Mouse (Mus musculus): Measurements from ENCODE around the gene Tmc6. TPM values are rescaled to one million over a fixed set of nuclear protein-coding genes. Genes with fewer than 3 reads are reported as not detected.
"Not testable (repeated sequence)": the region's sequence is repeated elsewhere in the genome, so short reads cannot be mapped to it uniquely, and the experiment has no call there.

Gene Tmc6
- total RNA-seq, 2 experiments from 2014 or later = 11.6 to 16.4 TPM

DNA sequence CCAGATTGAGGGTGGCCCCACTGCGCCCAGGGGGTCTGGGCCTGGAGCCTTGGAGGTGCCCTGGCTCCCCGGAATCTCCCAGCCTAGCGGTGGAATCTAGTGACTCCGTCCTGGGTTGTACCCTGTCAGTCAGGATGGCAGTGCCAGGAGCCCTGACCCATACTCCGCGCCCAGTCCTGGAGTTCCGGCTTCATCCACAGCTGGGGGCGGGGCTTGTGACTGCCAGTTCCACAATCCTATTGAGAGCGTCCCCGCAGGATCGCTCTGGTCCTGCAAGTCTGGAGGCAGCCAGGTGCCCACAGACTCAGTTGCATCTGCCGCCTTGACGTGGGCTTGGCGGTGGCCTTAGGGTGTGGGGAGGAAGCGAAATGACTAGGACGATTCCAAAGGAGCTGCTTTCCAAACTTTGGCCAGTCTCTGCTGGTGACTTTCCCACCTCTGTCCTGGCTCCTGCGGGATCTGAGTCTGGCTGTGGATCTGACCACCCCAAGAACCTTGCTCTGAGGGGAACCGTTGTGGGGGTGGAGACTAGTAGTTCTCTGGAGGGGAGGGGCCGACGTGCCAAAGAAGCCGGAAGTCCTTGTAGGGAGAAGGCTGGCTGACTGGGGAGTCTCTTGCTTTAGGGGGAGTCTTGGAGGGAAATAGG lies 28.5 kb upstream of the Tmc6 start:
- peak; percentile 92 to 93 for DNase-seq

DNA sequence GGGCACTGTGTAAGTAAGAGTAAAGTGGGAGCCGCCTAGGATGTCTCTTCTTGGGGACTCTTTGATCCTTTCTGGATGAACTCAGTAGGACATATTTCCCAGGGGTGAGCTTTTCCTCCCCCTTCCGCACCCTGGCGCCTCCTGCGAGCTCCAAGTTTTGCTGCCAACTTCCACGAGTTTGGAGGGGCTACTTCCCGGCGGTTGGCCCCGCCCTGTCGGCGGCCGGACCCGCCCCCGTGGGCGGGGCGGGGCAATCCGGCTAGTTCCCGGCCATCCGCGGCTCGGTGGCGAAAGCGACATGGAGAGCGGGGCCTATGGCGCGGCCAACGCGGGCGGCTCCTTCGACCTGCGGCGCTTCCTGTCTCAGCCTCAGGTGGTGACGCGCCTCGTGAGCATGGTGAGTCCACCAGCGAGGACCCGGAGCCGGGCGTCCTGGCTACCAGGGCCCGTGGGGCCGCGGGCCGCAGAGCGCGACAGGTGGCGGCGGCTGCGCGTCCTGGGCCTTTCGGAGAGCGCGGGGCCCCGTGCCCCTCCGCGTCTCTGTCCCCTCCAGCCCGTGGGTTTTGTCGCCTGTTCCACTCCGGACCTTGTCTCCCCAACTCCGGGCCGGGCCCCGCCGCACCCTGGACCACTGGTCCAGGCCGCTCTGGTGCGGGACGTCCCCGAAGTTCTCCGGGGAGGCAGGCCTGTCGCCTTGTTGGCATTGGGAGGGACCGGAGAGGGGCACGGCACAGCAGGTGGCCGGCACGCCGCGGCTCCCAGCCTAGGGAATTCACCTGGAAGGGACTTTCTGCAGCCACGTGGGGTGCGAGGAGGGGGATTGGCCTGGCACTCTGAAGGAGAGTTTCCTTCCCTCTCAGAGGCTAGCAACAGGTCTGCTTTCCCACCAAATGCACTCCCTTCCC lies 27.7 kb upstream of the Tmc6 start, which contains the start of the genes Gm20708 and Syngr2:
Gene Gm20708, plus strand, starts transcription at position 262 of the 905 bp plus-strand sequence.
Gene Syngr2, plus strand, starts transcription at position 262 of the 905 bp plus-strand sequence.
- peak; percentile 86 for DNase-seq

DNA sequence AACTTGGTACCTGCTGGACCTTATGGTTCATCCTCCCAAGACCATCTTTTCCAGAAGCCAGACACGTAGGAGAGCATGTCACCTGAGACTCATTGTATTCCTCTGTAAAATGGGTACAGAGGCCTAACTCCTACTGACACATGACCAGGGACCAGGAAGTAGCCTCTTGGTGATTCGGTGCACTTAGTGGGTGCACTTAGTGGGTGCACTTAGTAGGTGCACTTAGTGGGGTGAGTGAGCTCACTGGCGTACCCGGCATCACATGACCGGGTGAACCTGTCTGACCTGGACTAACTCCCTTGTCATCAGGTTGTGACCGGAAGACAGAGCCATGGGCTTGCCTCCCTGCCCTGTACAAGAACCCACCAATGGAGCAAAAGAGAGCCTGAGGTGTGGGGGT lies 24.8 kb upstream of the Tmc6 start:
- DNase-seq = no peak

DNA sequence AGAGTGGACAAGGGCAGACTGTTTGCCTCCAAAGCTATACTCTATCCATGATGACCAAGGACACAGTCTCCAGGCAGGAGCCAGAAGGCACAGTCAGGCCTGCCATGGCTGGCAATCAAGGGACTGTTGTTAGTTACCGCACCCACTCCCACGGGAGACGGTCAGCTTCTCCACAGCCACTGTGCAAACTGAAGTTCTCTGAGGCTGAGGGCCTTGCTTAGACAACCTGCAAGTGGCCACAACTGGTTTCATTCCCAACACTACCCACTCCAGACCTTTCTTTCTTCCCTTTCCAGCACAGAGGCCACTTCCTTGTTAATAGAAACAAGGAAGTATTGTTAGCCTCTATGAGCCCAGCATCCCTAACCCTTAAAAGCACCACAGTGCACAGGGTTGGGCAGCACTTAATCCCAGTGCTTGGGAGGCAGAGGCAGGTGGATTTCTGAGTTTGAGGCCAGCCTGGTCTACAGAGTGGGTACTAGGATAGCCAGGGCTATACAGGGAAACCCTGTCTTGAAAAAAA lies 21.2 kb upstream of the Tmc6 start:
- no peak for DNase-seq

DNA sequence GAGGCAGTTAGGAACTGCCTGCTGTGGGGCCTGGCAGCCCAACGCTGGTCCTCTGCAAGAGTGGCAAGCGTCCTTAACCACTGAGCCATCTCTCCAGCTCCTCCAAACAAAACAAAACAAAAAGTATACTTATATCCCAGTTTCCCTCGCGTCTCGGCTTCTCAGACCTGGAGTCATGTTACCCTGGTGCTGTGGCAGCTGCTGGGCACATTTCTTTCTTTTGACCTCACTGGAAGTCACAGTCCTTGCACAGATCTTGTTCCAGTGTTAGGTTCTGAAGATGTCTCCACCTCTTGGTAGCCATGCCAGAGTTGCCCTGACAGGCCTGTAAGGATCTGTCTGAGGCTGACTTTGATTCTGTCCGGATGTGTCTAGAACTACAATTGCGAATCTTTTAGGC lies 19.7 kb upstream of the Tmc6 start:
- DNase-seq = no peak

DNA sequence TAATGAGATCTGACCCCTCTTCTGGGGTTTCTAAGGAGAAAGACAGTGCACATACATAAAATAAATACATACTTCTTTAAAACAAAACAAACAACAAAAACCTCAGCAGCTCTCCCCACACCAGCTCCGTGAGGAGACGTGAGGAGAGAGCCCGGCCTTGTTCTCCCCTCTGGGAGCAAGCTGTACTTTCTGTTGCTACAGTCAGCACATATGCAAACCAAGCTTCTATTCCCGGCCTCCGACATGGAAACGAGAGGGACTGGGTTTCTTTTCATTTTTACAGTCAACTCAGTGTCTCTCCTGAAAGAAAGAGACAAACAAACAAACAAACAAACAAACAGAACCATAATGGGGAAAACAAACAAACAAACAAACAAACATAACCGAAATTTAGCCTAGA lies 18.0 kb upstream of the Tmc6 start:
- DNase-seq = no peak

DNA sequence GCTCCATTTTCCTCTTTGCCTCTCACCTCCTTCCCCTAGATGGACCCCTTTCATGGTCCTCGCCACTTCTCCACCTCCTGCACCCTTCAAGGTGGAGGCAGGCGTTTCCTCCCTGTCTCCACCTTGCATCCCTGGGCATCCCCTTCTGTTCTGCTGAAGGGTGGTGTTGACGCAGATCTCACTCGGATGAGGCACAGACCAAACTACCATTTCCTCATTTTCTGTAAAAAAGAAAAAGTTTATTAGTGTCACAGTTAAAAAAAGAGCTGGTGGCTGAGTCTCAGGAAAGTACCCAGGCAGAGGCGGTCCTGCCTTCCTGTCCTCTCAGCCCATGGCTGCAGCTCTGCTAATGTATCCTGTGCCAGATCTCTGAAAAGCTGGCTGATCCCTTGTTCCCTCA lies 17.2 kb upstream of the Tmc6 start:
- DNase-seq = peak in 1 of 2 experiments; percentile 22

DNA sequence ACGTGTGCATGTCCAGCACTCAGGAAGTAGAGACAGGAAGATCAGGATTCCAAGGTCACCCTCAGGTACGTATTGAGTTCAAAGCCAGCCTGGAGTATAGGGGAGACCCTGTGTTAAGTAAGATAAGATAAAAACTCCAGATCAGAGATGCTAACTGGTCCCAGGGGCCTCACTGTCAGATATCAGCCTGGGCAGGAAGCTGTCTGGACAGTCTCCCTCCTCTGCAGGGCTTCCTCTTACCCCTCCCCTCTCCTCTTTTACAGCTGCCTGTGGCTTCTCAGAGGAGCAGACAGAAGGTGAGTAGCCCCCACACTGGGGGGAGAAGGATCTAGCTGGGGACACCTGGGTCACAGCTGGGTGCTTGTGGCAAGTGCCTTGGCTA lies 16.2 kb upstream of the Tmc6 start:
- DNase-seq = no peak

DNA sequence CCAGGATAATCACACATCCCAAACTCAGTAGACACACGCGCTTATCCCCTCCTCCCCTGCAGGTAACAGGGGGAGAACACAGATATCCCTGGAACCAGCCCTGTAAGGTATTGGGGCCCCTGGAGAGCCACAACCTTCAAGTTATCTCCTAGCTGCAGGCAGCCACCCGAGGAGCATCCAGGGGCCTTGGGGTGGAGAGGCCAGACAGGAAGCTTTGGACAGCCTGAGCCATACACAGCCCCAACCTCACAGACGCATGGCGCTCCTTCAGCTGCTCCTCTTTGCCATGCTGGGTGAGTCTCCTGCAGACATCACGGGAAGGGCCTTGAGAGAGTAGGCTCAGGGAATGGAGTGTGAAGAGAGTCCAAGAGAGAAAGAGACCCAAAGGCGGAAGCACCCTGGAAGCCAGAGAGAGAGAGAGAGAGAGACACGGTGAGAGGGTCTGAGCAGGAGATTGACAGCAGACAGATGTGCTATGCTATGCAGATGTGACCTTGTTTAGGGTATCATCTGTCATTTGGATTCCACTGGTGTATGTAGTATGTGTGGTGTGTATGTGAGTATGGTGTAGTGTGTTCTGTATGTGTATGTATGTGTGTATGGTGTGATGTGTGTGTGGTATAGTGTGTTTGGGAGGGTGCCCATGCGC lies 15.6 kb upstream of the Tmc6 start, which contains the start of gene 6030468B19Rik:
Gene 6030468B19Rik, plus strand, starts transcription at position 150 of the 649 bp plus-strand sequence.
- no peak for DNase-seq

DNA sequence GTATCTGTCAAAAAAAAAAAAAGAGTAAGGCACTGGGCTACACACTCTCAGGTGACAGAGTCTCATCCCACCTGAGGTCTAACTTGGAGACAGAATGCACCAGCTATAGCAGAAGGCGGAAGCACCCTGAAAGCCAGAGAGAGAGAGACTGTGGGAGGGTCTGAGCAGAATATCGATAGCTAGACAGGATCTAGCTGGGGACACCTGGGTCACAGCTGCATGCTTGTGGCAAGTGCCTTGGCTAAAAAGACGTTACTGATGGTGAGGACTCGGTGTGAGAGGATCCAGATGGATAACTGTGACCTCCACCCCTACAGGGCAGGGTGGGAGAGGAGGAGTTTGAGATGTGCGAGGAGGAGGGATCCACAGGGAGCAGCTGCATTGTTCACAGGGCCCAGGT lies 15.0 kb upstream of the Tmc6 start:
- DNase-seq = no peak

DNA sequence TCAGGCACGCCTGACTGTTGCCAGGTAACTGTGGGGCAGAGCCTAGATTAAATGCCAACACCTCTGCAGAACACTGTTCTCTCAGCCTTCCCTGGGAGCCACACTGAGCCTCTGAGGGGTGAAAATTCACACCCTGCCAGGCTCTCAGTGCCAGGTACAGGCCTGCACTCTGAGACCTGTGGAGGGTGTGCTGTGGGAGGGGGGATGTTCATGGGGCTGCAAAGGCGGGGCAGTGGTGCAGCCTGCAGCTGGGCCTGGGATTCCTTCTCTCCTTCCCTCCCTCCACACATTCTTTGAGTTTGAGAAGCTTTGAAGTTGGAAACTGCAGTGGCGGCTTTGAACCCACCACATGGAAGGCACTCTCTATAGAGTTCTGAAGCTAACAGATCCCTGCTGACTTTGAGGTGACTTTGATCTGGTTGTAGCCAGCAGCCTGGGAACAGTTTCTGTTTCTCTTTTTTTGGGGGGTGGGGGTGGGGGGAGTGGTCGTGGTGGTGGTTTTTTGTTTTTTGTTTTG lies 12.1 kb upstream of the Tmc6 start:
- no peak for DNase-seq

DNA sequence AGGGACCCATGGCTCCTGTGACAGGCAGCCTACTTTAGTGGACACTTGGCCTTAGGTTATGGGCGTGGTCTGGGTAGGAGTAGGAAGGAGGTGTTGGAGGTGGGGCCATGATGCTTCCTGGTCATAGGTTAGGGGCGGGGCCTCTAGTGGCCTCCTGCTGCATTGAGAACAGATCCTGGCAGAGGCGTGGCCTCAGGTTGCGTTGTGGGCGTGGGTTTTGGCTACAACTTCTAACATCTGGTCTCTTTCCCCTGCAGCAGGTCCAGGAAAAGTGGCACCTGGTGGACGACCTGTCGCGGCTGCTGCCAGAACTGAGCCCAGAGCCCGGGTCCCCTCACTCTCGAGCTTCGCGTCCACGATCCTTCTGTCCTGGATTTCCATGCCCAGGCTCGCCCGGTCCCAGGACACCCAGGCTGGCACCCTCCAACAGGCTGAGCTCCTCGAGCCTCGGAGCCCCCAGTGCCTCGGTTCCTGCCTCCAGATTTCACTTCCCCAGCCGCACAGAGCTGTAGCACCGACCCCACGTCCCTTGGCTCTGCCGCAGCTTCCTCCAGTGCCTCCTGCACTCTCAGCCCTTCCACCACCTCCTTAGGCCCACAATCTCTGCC lies 10.4 kb upstream of the Tmc6 start:
- peak in 1 of 2 experiments; percentile 57 for DNase-seq

DNA sequence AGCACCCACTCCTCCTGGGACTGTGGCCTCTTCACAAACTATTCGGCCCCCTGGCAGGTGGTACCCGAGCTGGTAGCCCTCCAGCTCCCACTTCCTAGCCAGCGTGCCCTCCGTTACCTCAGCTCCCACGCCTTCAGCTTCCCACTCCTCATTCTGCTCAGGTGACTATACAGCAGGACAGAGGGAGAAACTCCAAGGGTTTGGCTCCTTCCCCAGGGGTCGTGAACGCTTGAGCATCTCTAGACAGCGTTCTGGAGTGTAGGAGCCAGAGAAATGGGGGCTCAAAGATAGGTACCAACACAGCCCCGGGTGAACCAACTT lies 9.4 kb upstream of the Tmc6 start:
- no peak for DNase-seq

DNA sequence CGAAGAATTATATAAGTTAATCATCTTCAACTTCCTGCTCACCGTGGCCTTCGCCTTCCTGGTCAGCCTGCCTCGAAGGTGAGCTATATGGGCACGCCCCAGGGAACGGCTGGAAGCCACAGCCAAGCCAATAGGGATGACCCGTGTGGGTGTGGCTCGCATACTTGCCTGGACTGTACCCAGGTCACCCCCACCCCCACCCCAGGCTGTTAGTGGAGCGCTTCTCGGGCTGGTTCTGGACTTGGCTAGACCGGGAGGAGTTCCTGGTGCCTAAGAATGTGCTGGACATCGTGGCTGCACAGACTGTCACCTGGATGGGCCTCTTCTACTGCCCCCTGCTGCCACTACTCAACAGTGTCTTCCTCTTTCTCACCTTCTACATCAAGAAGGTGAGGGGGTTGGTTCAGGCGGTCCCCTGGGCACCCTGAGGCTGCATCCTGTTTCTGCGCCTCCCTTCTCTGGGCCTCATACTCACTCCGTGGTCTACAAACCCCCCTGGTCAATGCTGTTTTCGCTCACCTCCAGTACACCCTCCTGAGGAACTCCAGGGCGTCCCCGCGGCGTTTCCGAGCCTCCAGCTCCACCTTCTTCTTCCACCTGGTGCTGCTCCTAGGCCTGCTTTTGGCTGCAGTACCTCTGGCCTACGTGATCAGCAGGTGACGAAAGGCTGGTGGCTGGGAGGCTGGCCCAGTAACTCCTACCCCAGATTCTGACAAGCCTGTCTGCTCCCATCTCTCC lies 8.9 kb upstream of the Tmc6 start:
- DNase-seq = peak in 1 of 2 experiments; percentile 29

DNA sequence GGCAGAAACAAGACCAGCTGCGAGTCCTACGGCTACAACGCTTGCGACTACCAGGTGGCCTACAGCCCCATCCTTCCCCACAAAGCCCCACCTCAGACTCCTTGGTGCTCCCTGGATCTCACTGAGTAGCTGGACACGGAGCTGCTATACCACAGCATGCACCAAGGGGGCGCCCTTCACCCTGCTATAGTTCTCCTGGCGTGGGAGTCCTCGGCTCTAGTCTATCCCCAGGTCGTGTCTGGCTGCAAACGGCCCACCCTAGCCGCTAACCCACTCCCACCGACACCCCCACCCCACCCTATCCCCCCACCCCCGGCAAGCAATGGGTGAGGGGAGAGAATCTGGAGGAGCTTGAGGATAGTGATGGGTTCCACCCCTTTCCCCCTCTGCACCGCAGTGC lies 8.3 kb upstream of the Tmc6 start:
- DNase-seq = peak; percentile 74 to 84

DNA sequence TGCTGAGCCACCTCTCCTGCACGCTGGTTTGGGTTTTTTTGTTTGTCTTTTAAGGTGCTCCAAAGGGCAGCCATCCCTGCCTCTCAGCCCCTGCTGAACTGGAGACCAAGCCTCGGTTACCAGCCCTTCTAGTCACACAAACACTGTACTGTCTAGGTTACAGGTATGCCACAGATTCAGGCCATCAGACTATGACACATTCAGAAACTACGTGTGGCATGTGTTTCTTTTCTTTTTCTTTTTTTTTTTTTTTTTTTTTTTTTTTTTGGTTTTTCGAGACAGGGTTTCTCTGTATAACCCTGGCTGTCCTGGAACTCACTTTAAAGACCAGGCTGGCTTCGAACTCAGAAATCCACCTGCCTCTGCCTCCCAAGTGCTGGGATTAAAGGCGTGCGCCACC lies 6.5 kb upstream of the Tmc6 start:
- not testable (repeated sequence) for DNase-seq

DNA sequence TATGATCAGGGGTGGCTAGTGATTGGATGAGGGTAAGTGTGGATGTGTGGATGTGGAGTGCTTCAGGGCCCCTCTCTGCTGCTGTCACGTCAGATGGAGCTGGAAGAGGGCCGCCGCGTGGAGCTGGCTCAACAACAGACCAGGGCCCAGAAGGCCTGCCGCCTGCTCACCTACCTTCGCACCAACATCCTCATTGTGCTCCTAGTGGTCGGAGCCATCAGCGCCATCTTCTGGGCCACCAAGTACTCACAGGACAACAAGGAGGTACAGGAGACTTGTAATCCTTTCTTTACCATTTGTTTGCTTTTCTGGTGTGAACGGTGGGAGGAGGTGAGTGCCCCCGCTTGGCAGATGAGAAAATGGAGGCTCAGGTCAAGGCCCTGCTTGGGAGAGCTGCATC lies 4.3 kb upstream of the Tmc6 start:
- peak; percentile 63 to 71 for DNase-seq

DNA sequence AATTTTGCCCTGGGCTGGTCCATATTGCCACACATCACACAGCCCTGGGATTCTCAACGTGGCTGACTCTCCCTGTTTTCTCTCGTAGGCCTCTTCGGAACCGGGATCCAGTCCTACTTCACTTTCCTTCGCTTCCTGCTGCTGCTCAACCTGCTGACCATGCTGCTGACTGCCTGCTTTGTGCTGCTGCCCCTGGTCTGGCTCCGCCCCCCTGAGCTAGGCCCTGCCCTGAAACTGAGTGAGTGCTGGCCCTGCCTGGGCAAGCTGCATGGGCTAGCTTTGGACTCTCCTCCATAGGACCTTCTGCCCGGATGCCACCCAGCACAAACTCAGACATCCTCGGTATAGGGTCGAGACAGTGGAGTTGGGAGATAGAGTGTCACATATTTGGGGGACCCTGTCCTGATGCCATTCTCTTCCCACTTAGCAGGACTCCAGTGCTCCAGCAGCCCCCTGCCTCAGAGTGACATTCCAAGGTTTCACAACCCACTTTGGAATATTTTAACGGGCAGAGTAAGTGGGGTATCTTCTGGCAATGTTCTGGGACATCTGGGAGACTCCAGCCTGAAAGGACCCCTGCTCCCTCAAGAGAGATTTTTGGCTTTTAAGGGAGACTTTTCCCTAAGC lies 1.8 kb upstream of the Tmc6 start:
- peak; percentile 51 to 55 for DNase-seq

DNA sequence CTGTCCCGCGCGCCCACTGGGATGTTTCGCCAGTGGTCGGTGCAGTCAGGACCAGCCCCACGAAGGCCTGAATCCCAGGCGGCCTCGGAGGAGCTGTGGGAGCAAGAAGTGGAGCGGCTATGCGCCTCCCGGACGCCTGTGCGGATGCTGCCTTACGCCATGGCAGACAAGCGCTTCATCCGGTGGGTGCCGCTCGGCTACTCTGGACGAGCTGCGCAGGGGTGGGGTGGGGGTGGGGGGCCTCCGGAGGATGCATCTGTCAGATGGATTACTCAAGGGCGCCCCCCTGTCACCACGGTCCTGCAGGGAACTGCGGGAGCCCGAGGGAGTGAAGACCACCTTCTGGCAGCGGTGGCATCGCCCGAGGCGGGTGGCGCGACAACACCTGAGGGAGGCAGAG lies 1.1 kb upstream of the Tmc6 start:
- peak; percentile 67 to 68 for DNase-seq

DNA sequence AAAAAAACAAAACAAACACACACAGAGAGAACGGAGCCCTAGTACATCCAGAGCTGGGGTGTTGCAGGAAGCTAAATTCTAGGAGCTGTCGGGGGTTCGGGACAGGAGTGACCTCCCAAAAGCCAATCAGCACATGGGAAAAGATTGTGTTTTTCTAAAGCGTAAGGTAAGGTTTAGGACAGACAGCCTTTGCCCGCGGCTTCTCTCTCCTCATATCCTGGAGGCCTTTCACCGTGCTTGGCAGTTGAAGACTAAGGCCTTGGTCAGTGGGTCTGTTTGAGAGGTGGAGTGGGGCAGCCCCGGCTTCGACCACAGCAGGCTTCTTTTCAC lies 672 bp upstream of the Tmc6 start:
- no peak for DNase-seq

DNA sequence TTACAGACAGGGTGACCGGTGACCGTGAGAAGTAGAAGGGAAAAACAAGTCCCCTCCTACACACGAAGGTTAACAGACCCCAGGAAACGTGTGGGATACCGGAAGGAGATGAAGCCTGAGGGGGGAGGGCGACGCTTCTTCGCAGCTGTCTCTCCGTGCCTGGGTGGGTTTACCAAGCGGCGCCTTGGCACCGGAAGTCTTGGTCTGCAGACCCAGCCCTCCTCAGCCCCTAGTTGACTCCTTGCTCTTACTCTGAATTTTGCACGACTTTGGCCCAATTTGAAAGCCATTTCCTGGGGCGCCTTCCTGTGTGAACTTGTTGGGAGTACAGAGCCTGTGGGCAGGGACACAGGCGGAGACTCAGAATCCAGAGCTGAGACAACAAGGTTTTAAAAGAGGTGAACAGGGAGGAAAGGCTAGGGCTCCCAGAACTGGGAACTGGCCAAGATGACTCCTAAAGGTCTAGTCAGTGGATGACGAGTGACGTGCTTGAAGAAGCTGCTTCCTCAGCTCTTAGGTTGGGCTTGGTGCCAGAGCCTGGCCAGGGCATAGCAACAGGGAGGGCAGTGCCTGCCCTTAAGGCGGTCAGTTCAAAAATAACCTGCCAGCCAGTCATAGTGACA lies 688 bp downstream of the Tmc6 start:
- peak; percentile 82 to 88 for DNase-seq

All from heart, adult 18-20 months (tissue).